Mouse (Mus musculus) intestine, postnatal 0 days (tissue): Measurements from ENCODE around the gene Wdr17. TPM values are rescaled to one million over a fixed set of nuclear protein-coding genes. Genes with fewer than 3 reads are reported as not detected.

Experiments used
- ATAC-seq: fragments of 200-750 bp; cut with Nextera tagmentation; 2 replicates; pipeline ENCODE4 v1.8.0; 2017; ENCODE audit warnings: mild to moderate bottlenecking, moderate TSS enrichment, moderate library complexity
- H3K27ac ChIP-seq: fragments of 300-500 bp; sonication (generic); 2 replicates; pipeline ENCODE4 v1.5.1; 2014; ENCODE audit warnings: mild to moderate bottlenecking, low read depth, low read length, moderate library complexity
- H3K27me3 ChIP-seq: fragments of 300-500 bp; sonication (generic); replicated peaks from 2 replicates; pipeline ENCODE4 v1.6.1; 2014; ENCODE audit warnings: low read length, mixed read lengths; ENCODE audit not compliant: control insufficient read depth, insufficient read depth
- H3K36me3 ChIP-seq: fragments of 300-500 bp; sonication (generic); 2 replicates; pipeline ENCODE4 v1.6.1; 2014; ENCODE audit warnings: mild to moderate bottlenecking, moderate library complexity; ENCODE audit not compliant: control insufficient read depth, insufficient read depth
- H3K4me1 ChIP-seq: fragments of 300-500 bp; sonication (generic); replicated peaks from 2 replicates; pipeline ENCODE4 v1.6.1; 2014; ENCODE audit warnings: antibody characterized with exemption, low read length, mixed read lengths; ENCODE audit not compliant: control insufficient read depth, insufficient read depth
- H3K4me2 ChIP-seq: fragments of 300-500 bp; sonication (generic); replicated peaks from 2 replicates; pipeline ENCODE4 v1.6.1; 2014; ENCODE audit warnings: low read depth, mild to moderate bottlenecking, moderate library complexity
- H3K4me3 ChIP-seq: fragments of 300-500 bp; sonication (generic); 2 replicates; pipeline ENCODE4 v1.5.1; 2014; ENCODE audit warnings: low read depth, low read length
- H3K9ac ChIP-seq: fragments of 300-500 bp; sonication (generic); 2 replicates; pipeline ENCODE4 v1.6.1; 2014; ENCODE audit warnings: mild to moderate bottlenecking, low read depth, low read length
- H3K9me3 ChIP-seq: fragments of 300-500 bp; sonication (generic); 2 replicates; pipeline ENCODE4 v1.6.1; 2016; ENCODE audit warnings: mixed run types; ENCODE audit not compliant: control insufficient read depth
- CTCF ChIP-seq: sonication (generic); IDR thresholded peaks from 2 replicates; pipeline ENCODE4 v1.5.1; 2016; ENCODE audit warnings: low read depth, mild to moderate bottlenecking, control low read depth, antibody characterized with exemption, moderate library complexity
- WGBS: fragments of 180-500 bp; shearing (Covaris S2); extraction: QIAGEN DNeasy Blood & Tissue Kit; methylation state at CpG from one replicate; pipeline ENCODE4 v1.1.7; 2014; 5-methylcytosine and 5-hydroxymethylcytosine counted together
- polyA plus RNA-seq: library from polyadenylated mRNA; unstranded; fragments of >200 nt; fragmentation: Nextera tagmentation; extraction: Ambion mirVana; gene quantifications from 2 replicates; pipeline ENCODE4 v1.2.1, GENCODE M21; 2015

Gene Wdr17
- polyA plus RNA-seq, 1 experiment from 2014 or later, result 0.05 TPM

- Histone ChIP-seq H3K27me3 (no peaks in the 10 kb centered on the region), H3K27ac (no peak overlapping the region), H3K4me1 (no peaks in the 10 kb centered on the region), H3K4me2 (no peak overlapping the region), H3K9ac (no peak overlapping the region), H3K4me3 (no peak overlapping the region), H3K36me3 (no peaks in the 10 kb centered on the region), H3K9me3 (no peaks in the 10 kb centered on the region)
- ATAC-seq, result no peak
- WGBS, result 71% methylated on average over 6 of the region's 6 CpGs
- TF ChIP-seq CTCF, result no peak
These were observed 78.8 kb downstream of the Wdr17 start for GRCm38 (mm10) chr8:54808217-54808616.

GRCm38 (mm10) chr8:54806173-54806572, 80.8 kb downstream of the Wdr17 start:
- no peak overlapping the region for H3K4me2 ChIP-seq
- WGBS, result 88% methylated on average over 6 of the region's 6 CpGs
- ATAC-seq, result no peak

GRCm38 (mm10) chr8:54792699-54793061, 94.3 kb downstream of the Wdr17 start:
- TF ChIP-seq CTCF, result no peak
- no peak overlapping the region for H3K4me2 ChIP-seq
- ATAC-seq, result no peak
- no peak overlapping the region for H3K9ac ChIP-seq
- WGBS, result 90% methylated on average over 2 of the region's 2 CpGs
- no peaks in the 10 kb centered on the region for H3K9me3 ChIP-seq
- H3K27ac ChIP-seq, result no peak overlapping the region
- H3K36me3 ChIP-seq, result no peaks in the 10 kb centered on the region
- no peaks in the 10 kb centered on the region for H3K27me3 ChIP-seq
- H3K4me1 ChIP-seq, result no peaks in the 10 kb centered on the region
- H3K4me3 ChIP-seq, result no peak overlapping the region

More at GRCm38 (mm10) chr8:54806173-54806572, 80.8 kb downstream of the Wdr17 start:
- H3K4me1 ChIP-seq, result no peaks in the 10 kb centered on the region
- H3K27ac ChIP-seq, result no peak overlapping the region
- H3K9me3 ChIP-seq, result no peaks in the 10 kb centered on the region
- H3K27me3 ChIP-seq, result no peaks in the 10 kb centered on the region
- H3K4me3 ChIP-seq, result no peak overlapping the region
- H3K9ac ChIP-seq, result no peak overlapping the region
- TF ChIP-seq CTCF, result no peak
- H3K36me3 ChIP-seq, result no peaks in the 10 kb centered on the region

- no peak for ATAC-seq
- H3K4me3 ChIP-seq, result no peak overlapping the region
- no peaks in the 10 kb centered on the region for H3K36me3 ChIP-seq
- H3K4me1 ChIP-seq, result no peaks in the 10 kb centered on the region
- no peak for TF ChIP-seq CTCF
- WGBS, result 73% methylated on average over 2 of the region's 2 CpGs
- no peaks in the 10 kb centered on the region for H3K9me3 ChIP-seq
- no peak overlapping the region for H3K4me2 ChIP-seq
- H3K27ac ChIP-seq, result no peak overlapping the region
- no peak overlapping the region for H3K9ac ChIP-seq
- H3K27me3 ChIP-seq, result no peaks in the 10 kb centered on the region
These were observed 94.9 kb downstream of the Wdr17 start for GRCm38 (mm10) chr8:54791858-54792698.

- H3K4me3 ChIP-seq, result peak overlapping the region; percentile 42
- no peaks in the 10 kb centered on the region for H3K9me3 ChIP-seq
- peak overlapping the region; percentile 75 for H3K4me2 ChIP-seq
- no peaks in the 10 kb centered on the region for H3K27me3 ChIP-seq
- WGBS, result 12% methylated on average over 16 of the region's 16 CpGs
- no peaks in the 10 kb centered on the region for H3K36me3 ChIP-seq
- TF ChIP-seq CTCF, result no peak
- no peaks in the 10 kb centered on the region for H3K4me1 ChIP-seq
- H3K9ac ChIP-seq, result no peak overlapping the region; the same call in 1 of the 2 replicates
- H3K27ac ChIP-seq, result no peak overlapping the region
- no peak for ATAC-seq
These were observed 106.6 kb downstream of the Wdr17 start for GRCm38 (mm10) chr8:54780134-54780942.

GRCm38 (mm10) chr8:54779317-54780133, 107.5 kb downstream of the Wdr17 start:
- peak overlapping the region; percentile 75 for H3K4me2 ChIP-seq
- 0 out of 2 replicates have a peak, but pooled peaks have one; percentile 33 for ATAC-seq
- no peaks in the 10 kb centered on the region for H3K4me1 ChIP-seq
- 1% methylated on average over 23 of the region's 23 CpGs for WGBS
- TF ChIP-seq CTCF, result no peak
- H3K36me3 ChIP-seq, result no peaks in the 10 kb centered on the region
- no peak overlapping the region for H3K27ac ChIP-seq
- no peaks in the 10 kb centered on the region for H3K9me3 ChIP-seq
- no peaks in the 10 kb centered on the region for H3K27me3 ChIP-seq
- no peak overlapping the region for H3K9ac ChIP-seq
- peak overlapping the region; percentile 42 for H3K4me3 ChIP-seq
